Mouse (Mus musculus): ENCODE results near the gene Nit1.
"Not testable (repeated sequence)": the region's sequence is repeated elsewhere in the genome, so short reads cannot be mapped to it uniquely, and the experiment has no call there.

DNA sequence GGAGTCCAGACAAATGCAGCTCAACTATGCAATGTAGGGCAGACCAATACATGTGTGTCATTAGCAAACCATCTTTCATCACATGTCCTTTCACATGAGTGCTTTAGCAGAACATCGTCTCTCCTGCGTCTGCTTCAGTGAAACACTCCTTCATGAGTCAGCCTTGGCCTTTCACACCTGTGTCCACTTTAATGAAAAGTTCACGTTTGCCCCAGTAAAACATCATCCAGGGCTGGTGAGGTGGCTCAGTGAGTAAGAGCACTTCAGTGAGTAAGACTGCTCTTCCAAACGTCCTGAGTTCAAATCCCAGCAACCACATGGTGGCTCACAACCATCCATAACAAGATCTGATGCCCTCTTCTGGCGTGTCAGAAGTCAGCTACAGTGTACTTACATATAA is 39.3 kb downstream of the Nit1 start:
- not testable (repeated sequence) for TF ChIP-seq CTCF (conservative IDR thresholded peaks at IDR 0.05; ENCODE audit: low read length); NANOG (IDR thresholded peaks at IDR 0.05; ENCODE audit: borderline replicate concordance, low read length); POU5F1 (IDR thresholded peaks at IDR 0.05; ENCODE audit: borderline replicate concordance, low read length)

Data from E14TG2a.4 (cell line).